ENCODE assay signal across 8 mouse cellular contexts in the genomic region with DNA sequence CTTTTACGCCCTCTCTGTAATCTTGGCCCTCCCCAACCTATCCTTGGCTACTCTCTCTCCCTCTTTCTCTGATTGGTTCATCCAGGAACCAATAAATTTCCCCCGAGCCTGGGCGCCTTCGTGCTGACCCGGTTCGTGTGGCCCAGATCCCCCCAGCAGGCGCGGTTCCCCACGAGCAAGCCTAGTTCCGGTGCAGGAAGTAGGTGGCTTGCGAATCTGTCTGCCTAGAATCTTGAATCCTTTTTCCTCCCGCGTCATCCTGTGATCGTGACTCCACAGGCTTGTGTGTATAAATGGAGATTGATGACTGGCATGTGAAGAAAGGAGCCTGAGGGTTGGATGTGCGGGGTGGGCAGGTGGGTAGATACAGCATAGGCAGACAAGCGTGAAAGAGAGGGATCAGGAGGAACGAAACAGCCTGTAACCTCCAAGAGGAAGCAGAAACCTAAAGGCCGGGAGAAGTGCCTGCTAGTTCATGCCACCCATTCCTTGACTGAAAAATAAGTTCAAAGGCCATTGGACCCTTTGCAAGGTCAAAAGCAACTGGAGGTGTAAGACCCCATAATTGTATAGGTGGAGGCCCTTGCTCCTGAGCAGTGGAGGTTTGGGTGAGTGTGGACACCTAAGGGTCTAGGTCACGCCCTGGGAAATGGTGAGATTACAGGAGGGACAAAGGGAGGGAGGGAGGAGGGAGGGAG. TPM values are rescaled to one million over a fixed set of nuclear protein-coding genes. Genes with fewer than 3 reads are reported as not detected.
DNase-seq lines count a peak whose midpoint lies in the region; ATAC-seq and TF ChIP-seq lines count a peak whose summit lies in the region.

No protein-coding gene starts in this region.

- 3% methylated on average over 19 of the region's 19 CpGs for WGBS in bone marrow, adult 2 months
- WGBS in heart, embryonic 10.5 days, result 3% methylated on average over 19 of the region's 19 CpGs
- WGBS in midbrain, embryonic 10.5 days, result 3% methylated on average over 19 of the region's 19 CpGs
- 10% methylated on average over 19 of the region's 19 CpGs for WGBS in stomach, embryonic 15.5 days

- ATAC-seq in stomach, embryonic 15.5 days (ENCODE audit: insufficient read depth, low FRiP score, low read depth), result no peak

- peak; percentile 43 for DNase-seq in embryo, embryonic 10.5 days (ENCODE audit: low spot score)
- DNase-seq in heart, embryonic 10.5 days (ENCODE audit: low spot score), result no peak
- DNase-seq in kidney, adult 8-10 months, result peak; percentile 22 to 27
- peak; percentile 74 to 80 for DNase-seq in left cerebral cortex, postnatal 36 days (ENCODE audit: low spot score in 2 of 2)
- DNase-seq in midbrain, embryonic 10.5 days (ENCODE audit: low spot score), result peak; percentile 42
- no peak for DNase-seq in testis, postnatal 14 days (ENCODE audit: low spot score)

- TF ChIP-seq POLR2A in bone marrow, adult 2 months (IDR thresholded peaks at IDR 0.05; ENCODE audit: borderline replicate concordance, control insufficient read depth, low read depth, low read length), result no peak

- no peaks in the 10 kb centered on the region for H3K9me3 ChIP-seq in heart, embryonic 10.5 days
- no peaks in the 10 kb centered on the region for H3K9me3 ChIP-seq in midbrain, embryonic 10.5 days (replicated peaks)
- no peaks in the 10 kb centered on the region for H3K9me3 ChIP-seq in stomach, embryonic 15.5 days

- H3K4me1 ChIP-seq in bone marrow, adult 2 months (ENCODE audit: control insufficient read depth, insufficient read depth, low read length), result no peaks in the 10 kb centered on the region
- peaks cover 17% of the 10 kb centered on the region; the same call in 1 of the 2 replicates for H3K4me1 ChIP-seq in heart, embryonic 10.5 days
- H3K4me1 ChIP-seq in midbrain, embryonic 10.5 days, result peaks cover 29% of the 10 kb centered on the region
- peaks cover 12% of the 10 kb centered on the region; the same call in 1 of the 2 replicates for H3K4me1 ChIP-seq in stomach, embryonic 15.5 days

- peak overlapping the region; percentile 96 for H3K4me2 ChIP-seq in stomach, embryonic 15.5 days

- intact Hi-C loops in left cerebral cortex, postnatal 36 days (cut with DNase I), result loop anchor here (2.0 kb wide), 1 partner anchor 44 kb away; no protein-coding TSS in a partner anchor

- H3K27ac ChIP-seq in bone marrow, adult 2 months (ENCODE audit: control insufficient read depth, insufficient read depth, low read depth, low read length, poor library complexity), result peak overlapping the region; percentile 55; the same call in 1 of the 2 replicates
- H3K27ac ChIP-seq in heart, embryonic 10.5 days, result no peak overlapping the region
- 0 out of 2 replicates have a peak overlapping the region, but pooled peaks have one; percentile 13 for H3K27ac ChIP-seq in midbrain, embryonic 10.5 days (replicated peaks)
- H3K27ac ChIP-seq in stomach, embryonic 15.5 days, result no peak overlapping the region

- H3K36me3 ChIP-seq in heart, embryonic 10.5 days, result no peaks in the 10 kb centered on the region
- H3K36me3 ChIP-seq in midbrain, embryonic 10.5 days, result no peaks in the 10 kb centered on the region
- H3K36me3 ChIP-seq in stomach, embryonic 15.5 days, result no peaks in the 10 kb centered on the region

- H3K9ac ChIP-seq in stomach, embryonic 15.5 days, result no peak overlapping the region

- TF ChIP-seq CTCF in bone marrow, adult 2 months (IDR thresholded peaks at IDR 0.05; ENCODE audit: control insufficient read depth, insufficient read depth, low read length), result no peak

- H3K27me3 ChIP-seq in heart, embryonic 10.5 days (ENCODE audit: insufficient read depth, poor library complexity, severe bottlenecking), result peaks cover 33% of the 10 kb centered on the region
- peaks cover 48% of the 10 kb centered on the region for H3K27me3 ChIP-seq in midbrain, embryonic 10.5 days (ENCODE audit: low read depth, poor library complexity, severe bottlenecking)
- 0 out of 2 replicates have a peak, but pooled peaks cover 7% of the 10 kb centered on the region for H3K27me3 ChIP-seq in stomach, embryonic 15.5 days (replicated peaks)

- peak overlapping the region; percentile 46 for H3K4me3 ChIP-seq in bone marrow, adult 2 months (replicated peaks; ENCODE audit: control insufficient read depth, low read depth, low read length)
- H3K4me3 ChIP-seq in heart, embryonic 10.5 days, result peak overlapping the region; percentile 89
- H3K4me3 ChIP-seq in midbrain, embryonic 10.5 days, result peak overlapping the region; percentile 82
- peak overlapping the region; percentile 81 for H3K4me3 ChIP-seq in stomach, embryonic 15.5 days (replicated peaks)

RNA-seq across cellular contexts. Expression of a gene that starts 2.0 kb away (rescaled TPM):
- 9.3 and 13.1 TPM in 2 replicates for polyA plus RNA-seq in bone marrow, adult 2 months (2011; ENCODE audit: insufficient read depth, insufficient read length, low replicate concordance, missing spikeins)
- 2.3 and 3.7 TPM in 2 replicates for polyA plus RNA-seq in heart, embryonic 10.5 days (2016; fragmentation: Nextera tagmentation; extraction: Ambion mirVana)
- total RNA-seq in left cerebral cortex, postnatal 36 days (2021), result 100 to 1,000 TPM in 1 of 2 experiments, 10 to 100 TPM in 1; 95.4 to 106 TPM
- polyA plus RNA-seq in midbrain, embryonic 10.5 days (2016; fragmentation: Nextera tagmentation; extraction: Ambion mirVana), result 3.3 and 4.2 TPM in 2 replicates
- 13.2 and 14.9 TPM in 2 replicates for polyA plus RNA-seq in stomach, embryonic 15.5 days (2015; fragmentation: Nextera tagmentation; extraction: Ambion mirVana)

Comparison
In these comparisons a context has a peak if more than half of its experiments do, and no peak if none do; other contexts are left out.
1. H3K27ac ChIP-seq: peak in bone marrow, adult 2 months (single experiment) and midbrain, embryonic 10.5 days (single experiment); none in heart, embryonic 10.5 days (single experiment) and stomach, embryonic 15.5 days (single experiment).
2. DNase-seq: peak in embryo, embryonic 10.5 days (single experiment), kidney, adult 8-10 months (2 of 2), left cerebral cortex, postnatal 36 days (2 of 2) and midbrain, embryonic 10.5 days (single experiment); none in heart, embryonic 10.5 days (single experiment) and testis, postnatal 14 days (single experiment).
3. Peak in every context shown above with its lines, with median percentiles within 50 percentile points of each other: H3K4me3 ChIP-seq.